Mouse (Mus musculus) mouse trophoblast stem cell (cell line): Measurements from ENCODE around the gene Scnn1b.

Experiments
- in situ Hi-C, 2 experiments: fragments of 300-500 bp; cut with MseI, MboI; formaldehyde crosslinking; loops; 2 replicates in 1 of 2; 3 replicates in 1 of 2; pipeline ENCODE4 v1.15.1; 2025

The Scnn1b gene

GRCm38 (mm10) chr7:121963883-121964398 is 99.1 kb downstream of the Scnn1b start:
- in situ Hi-C loops, result loop anchor here in 1 of 2 experiments (5.0 kb wide), 1 partner anchor 227 kb away; no protein-coding TSS in a partner anchor

GRCm38 (mm10) chr7:121966169-121966568 is 101.3 kb downstream of the Scnn1b start:
- in situ Hi-C loops, result no loop called here
